Mouse (Mus musculus): Measurements from ENCODE around the gene St14. TPM values are rescaled to one million over a fixed set of nuclear protein-coding genes. Genes with fewer than 3 reads are reported as not detected.

Gene St14
- polyA plus RNA-seq, 2 experiments = 8.4 to 11.4 TPM

DNA sequence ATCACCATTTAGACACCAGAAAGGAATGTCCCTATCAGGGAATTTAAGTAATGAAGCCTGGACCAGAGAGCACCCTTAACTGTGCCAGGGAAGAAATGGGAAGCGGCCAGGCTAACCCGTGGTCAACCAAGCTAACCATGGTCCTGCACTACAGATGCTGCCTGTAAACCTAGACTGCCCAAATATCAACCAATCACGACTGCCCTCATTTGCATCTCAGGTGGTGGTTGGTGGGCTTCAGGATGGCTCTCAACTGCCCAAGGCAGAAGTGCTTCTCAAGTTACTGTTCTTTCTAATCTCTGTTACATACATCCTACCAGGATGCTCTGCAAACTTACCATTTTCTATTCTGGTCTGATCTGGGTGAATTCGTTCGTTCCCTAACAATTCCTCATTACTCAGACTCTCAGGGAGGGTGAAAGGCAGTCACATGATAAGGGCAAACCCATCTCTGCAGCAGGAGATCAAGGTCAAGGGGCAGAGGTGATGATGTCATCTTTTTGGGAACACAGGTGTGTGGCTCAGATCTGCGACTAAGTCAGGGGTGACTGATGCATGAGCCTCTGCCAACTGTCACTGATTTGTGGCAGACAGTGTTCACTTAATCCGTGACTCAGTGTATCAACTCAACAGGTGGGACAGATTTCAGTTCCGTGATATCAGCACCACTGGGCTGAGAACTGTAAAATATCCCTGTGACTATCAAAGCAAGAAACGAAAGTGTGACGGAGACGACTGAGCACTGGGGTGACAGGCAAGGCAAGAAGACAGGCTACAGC is 12.9 kb downstream of the St14 start:
- no peaks in the 10 kb centered on the region for H3K27me3 ChIP-seq (ENCODE audit: control insufficient read depth, insufficient read depth, low read length)
- no peak overlapping the region for H3K9ac ChIP-seq (ENCODE audit: low read depth, low read length, severe bottlenecking)
- H3K4me2 ChIP-seq (replicated peaks; ENCODE audit: low read depth, low read length, severe bottlenecking) = no peak overlapping the region
- peak; percentile 90 for ATAC-seq (ENCODE audit: low FRiP score, low read depth)
- no peaks in the 10 kb centered on the region for H3K9me3 ChIP-seq (ENCODE audit: control insufficient read depth, low read length)
- 28% methylated on average over 11 of the region's 11 CpGs for WGBS
- no peaks in the 10 kb centered on the region for H3K36me3 ChIP-seq (ENCODE audit: control insufficient read depth, insufficient read depth, low read length)
- H3K4me3 ChIP-seq (replicated peaks; ENCODE audit: low read length) = no peak overlapping the region
- peak; percentile 73 for DNase-seq (ENCODE audit: low spot score)
- H3K27ac ChIP-seq (replicated peaks; ENCODE audit: low read depth, low read length) = no peak overlapping the region
- no peak for TF ChIP-seq POLR2A (IDR thresholded peaks at IDR 0.05; ENCODE audit: borderline replicate concordance, extremely low read depth, insufficient read depth, insufficient read length)
- peaks cover 9% of the 10 kb centered on the region for H3K4me1 ChIP-seq (ENCODE audit: control insufficient read depth, insufficient read depth, low read length)

DNA sequence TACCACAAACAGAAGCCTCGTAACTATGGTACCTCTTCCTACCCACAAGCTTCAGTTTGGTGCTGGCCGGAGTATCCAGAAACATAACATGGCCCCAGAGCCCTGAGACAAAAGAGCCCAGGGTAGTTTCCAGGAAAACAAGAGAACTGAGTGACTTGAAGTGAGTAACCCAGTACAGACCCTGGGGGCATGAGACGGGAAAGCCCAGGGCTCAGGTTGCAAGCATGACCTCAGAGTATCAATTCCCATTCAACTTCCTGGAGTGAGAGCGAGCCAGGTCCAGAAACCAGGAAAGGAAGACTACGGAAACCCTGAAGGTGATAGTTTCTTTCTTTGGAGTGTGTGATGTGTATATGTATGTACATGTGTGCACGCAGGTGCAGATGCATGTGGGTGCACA is 14.2 kb downstream of the St14 start:
- 70% methylated on average over 6 of the region's 6 CpGs for WGBS
- Histone ChIP-seq H3K27me3 (ENCODE audit: control insufficient read depth, insufficient read depth, low read length) (no peaks in the 10 kb centered on the region), H3K27ac (replicated peaks; ENCODE audit: low read depth, low read length) (no peak overlapping the region), H3K9me3 (ENCODE audit: control insufficient read depth, low read length) (no peaks in the 10 kb centered on the region), H3K36me3 (ENCODE audit: control insufficient read depth, insufficient read depth, low read length) (no peaks in the 10 kb centered on the region), H3K4me3 (replicated peaks; ENCODE audit: low read length) (no peak overlapping the region), H3K4me1 (ENCODE audit: control insufficient read depth, insufficient read depth, low read length) (peaks cover 9% of the 10 kb centered on the region), H3K9ac (ENCODE audit: low read depth, low read length, severe bottlenecking) (no peak overlapping the region), H3K4me2 (replicated peaks; ENCODE audit: low read depth, low read length, severe bottlenecking) (no peak overlapping the region)
- ATAC-seq (ENCODE audit: low FRiP score, low read depth) (no peak), DNase-seq (ENCODE audit: low spot score) (no peak)
- no peak for TF ChIP-seq POLR2A (IDR thresholded peaks at IDR 0.05; ENCODE audit: borderline replicate concordance, extremely low read depth, insufficient read depth, insufficient read length)

GRCm38 (mm10) chr9:31117088-31117487 is 14.6 kb downstream of the St14 start:
- no peaks in the 10 kb centered on the region for H3K36me3 ChIP-seq (ENCODE audit: control insufficient read depth, insufficient read depth, low read length)
- H3K9me3 ChIP-seq (ENCODE audit: control insufficient read depth, low read length) = no peaks in the 10 kb centered on the region
- no peak overlapping the region for H3K27ac ChIP-seq (replicated peaks; ENCODE audit: low read depth, low read length)
- WGBS = 92% methylated on average over 11 of the region's 11 CpGs
- no peak overlapping the region for H3K4me2 ChIP-seq (replicated peaks; ENCODE audit: low read depth, low read length, severe bottlenecking)
- DNase-seq (ENCODE audit: low spot score) (no peak), ATAC-seq (ENCODE audit: low FRiP score, low read depth) (no peak)
- H3K4me3 ChIP-seq (replicated peaks; ENCODE audit: low read length) = no peak overlapping the region
- no peak overlapping the region for H3K9ac ChIP-seq (ENCODE audit: low read depth, low read length, severe bottlenecking)
- H3K4me1 ChIP-seq (ENCODE audit: control insufficient read depth, insufficient read depth, low read length) = peaks cover 9% of the 10 kb centered on the region
- no peak for TF ChIP-seq POLR2A (IDR thresholded peaks at IDR 0.05; ENCODE audit: borderline replicate concordance, extremely low read depth, insufficient read depth, insufficient read length)
- H3K27me3 ChIP-seq (ENCODE audit: control insufficient read depth, insufficient read depth, low read length) = no peaks in the 10 kb centered on the region

DNA sequence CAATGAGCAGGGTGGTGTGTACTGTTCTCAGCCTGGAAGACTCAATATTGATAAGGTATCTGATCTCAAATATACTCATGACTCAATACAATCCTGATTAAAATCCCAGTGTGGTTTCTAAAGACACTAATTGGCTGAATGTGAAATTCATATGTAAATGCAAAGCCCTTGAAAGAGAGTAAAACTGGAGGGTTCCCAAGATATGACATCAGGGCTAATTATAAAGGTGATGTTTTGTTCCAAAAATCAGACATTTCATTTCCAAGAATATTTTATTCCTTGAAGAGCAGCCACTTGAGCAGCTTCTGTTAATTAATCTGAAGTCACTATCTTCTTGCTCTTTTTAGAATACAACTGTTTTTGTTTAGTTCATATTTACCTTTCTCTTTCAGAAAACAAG is 16.1 kb downstream of the St14 start:
- Histone ChIP-seq H3K27me3 (ENCODE audit: control insufficient read depth, insufficient read depth, low read length) (no peaks in the 10 kb centered on the region), H3K27ac (replicated peaks; ENCODE audit: low read depth, low read length) (no peak overlapping the region), H3K4me1 (ENCODE audit: control insufficient read depth, insufficient read depth, low read length) (peaks cover 9% of the 10 kb centered on the region), H3K9me3 (ENCODE audit: control insufficient read depth, low read length) (no peaks in the 10 kb centered on the region), H3K4me3 (replicated peaks; ENCODE audit: low read length) (no peak overlapping the region), H3K4me2 (replicated peaks; ENCODE audit: low read depth, low read length, severe bottlenecking) (no peak overlapping the region), H3K36me3 (ENCODE audit: control insufficient read depth, insufficient read depth, low read length) (no peaks in the 10 kb centered on the region), H3K9ac (ENCODE audit: low read depth, low read length, severe bottlenecking) (no peak overlapping the region)
- DNase-seq (ENCODE audit: low spot score) = no peak
- TF ChIP-seq POLR2A (IDR thresholded peaks at IDR 0.05; ENCODE audit: borderline replicate concordance, extremely low read depth, insufficient read depth, insufficient read length) = no peak
- ATAC-seq (ENCODE audit: low FRiP score, low read depth) = no peak

- H3K4me1 ChIP-seq (ENCODE audit: control insufficient read depth, insufficient read depth, low read length) = no peaks in the 10 kb centered on the region
- H3K4me3 ChIP-seq (replicated peaks; ENCODE audit: low read length) = no peak overlapping the region
- H3K36me3 ChIP-seq (ENCODE audit: control insufficient read depth, insufficient read depth, low read length) = no peaks in the 10 kb centered on the region
- no peak overlapping the region for H3K27ac ChIP-seq (replicated peaks; ENCODE audit: low read depth, low read length)
- no peaks in the 10 kb centered on the region for H3K27me3 ChIP-seq (ENCODE audit: control insufficient read depth, insufficient read depth, low read length)
- H3K9me3 ChIP-seq (ENCODE audit: control insufficient read depth, low read length) = no peaks in the 10 kb centered on the region
- ATAC-seq (ENCODE audit: low FRiP score, low read depth) (no peak), DNase-seq (ENCODE audit: low spot score) (no peak)
- no peak for TF ChIP-seq POLR2A (IDR thresholded peaks at IDR 0.05; ENCODE audit: borderline replicate concordance, extremely low read depth, insufficient read depth, insufficient read length)
- H3K9ac ChIP-seq (ENCODE audit: low read depth, low read length, severe bottlenecking) = no peak overlapping the region
- WGBS = 90% methylated on average over 7 of the region's 8 CpGs
- H3K4me2 ChIP-seq (replicated peaks; ENCODE audit: low read depth, low read length, severe bottlenecking) = no peak overlapping the region
Observed at GRCm38 (mm10) chr9:31108464-31108863, 23.2 kb downstream of the St14 start.
